Mouse (Mus musculus) myocyte (in vitro differentiated cells): ENCODE results near the gene Krt79.

Experiments
- CEBPB ChIP-seq: IDR thresholded peaks from 2 replicates; pipeline ENCODE4 v1.6.1; 2011; ENCODE audit warnings: mild to moderate bottlenecking, moderate library complexity; ENCODE audit not compliant: poor library complexity, insufficient read depth, severe bottlenecking
- MAX ChIP-seq: IDR thresholded peaks from one replicate; pipeline ENCODE4 v1.6.1; 2011; ENCODE audit warnings: low read depth, mild to moderate bottlenecking, control low read depth

DNA sequence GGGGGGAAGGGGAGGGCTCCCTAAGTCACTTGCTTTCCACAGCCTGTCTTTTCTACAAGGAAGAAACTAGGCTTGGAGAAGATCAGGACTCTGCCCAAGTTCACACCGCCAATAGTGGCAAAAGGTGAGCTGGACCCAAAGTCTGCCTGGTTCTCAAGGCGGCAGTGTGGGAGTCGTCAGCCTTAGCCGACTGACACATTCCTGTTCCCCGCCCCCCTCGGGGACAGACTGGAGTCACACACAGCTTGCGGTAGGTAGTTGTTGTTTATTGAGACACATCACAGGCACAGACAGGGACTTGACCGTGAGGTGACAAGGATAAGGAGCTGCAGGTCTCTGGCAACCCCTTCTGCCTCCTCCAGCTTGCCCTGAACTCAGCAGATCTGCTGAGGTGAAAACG lies 11.0 kb downstream of the Krt79 start:
- TF ChIP-seq MAX: no peak
- TF ChIP-seq CEBPB: no peak
